Mouse (Mus musculus): ENCODE measurements around the gene Dnmt3b.

DNA sequence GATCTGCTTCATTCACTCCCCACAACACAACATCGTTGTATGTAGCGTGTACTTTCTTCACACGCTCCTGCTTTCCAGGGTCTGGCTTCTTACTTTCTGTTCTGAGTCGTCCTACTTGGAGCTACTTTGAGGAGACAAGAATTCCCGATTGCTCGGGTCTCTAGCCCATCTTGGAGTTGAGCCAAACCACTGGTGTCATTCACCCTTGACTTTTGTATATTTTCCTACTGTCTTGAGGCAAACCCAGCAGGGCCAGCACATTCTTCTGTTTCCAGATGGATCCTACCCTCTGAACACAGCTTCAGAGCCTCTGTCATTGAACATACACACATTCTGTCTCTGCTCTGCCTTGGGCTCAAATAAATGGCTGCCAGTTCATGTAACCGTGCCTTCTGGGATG, 16.2 kb downstream of the Dnmt3b start:
- TF ChIP-seq POLR2A (IDR thresholded peaks at IDR 0.05; ENCODE audit: low read depth, low read length) (no peak), NELFE (IDR thresholded peaks at IDR 0.05; ENCODE audit: low read depth, low read length) (no peak), CTCF (conservative IDR thresholded peaks at IDR 0.05 in 1 of 2, IDR thresholded peaks at IDR 0.05 in 1 of 2; ENCODE audit: low read depth in 2 of 2, low read length in 2 of 2) (no peak), EP300 (IDR thresholded peaks at IDR 0.05; ENCODE audit: low read length) (no peak), MAX (IDR thresholded peaks at IDR 0.05; ENCODE audit: low read length) (no peak), USF1 (IDR thresholded peaks at IDR 0.05; ENCODE audit: low read depth, low read length) (no peak), ELF1 (IDR thresholded peaks at IDR 0.05; ENCODE audit: low read depth, low read length) (no peak), BHLHE40 (IDR thresholded peaks at IDR 0.05; ENCODE audit: low read depth, low read length) (no peak), HCFC1 (IDR thresholded peaks at IDR 0.05; ENCODE audit: low read depth, low read length) (no peak), ZNF384 (IDR thresholded peaks at IDR 0.05; ENCODE audit: low read depth, low read length) (no peak), POLR2AphosphoS2 (IDR thresholded peaks at IDR 0.05; ENCODE audit: low read depth, low read length) (no peak), JUN (IDR thresholded peaks at IDR 0.05; ENCODE audit: insufficient read depth, low read depth, low read length) (no peak), GABPA (IDR thresholded peaks at IDR 0.05; ENCODE audit: insufficient replicate concordance, low read depth, low read length) (no peak)
